Mouse (Mus musculus) monocyte, adult 2 months (primary cell): ENCODE measurements at regions not wholly inside any gene's neighbourhood (a gene's known extent, or its start where the extent isn't known, plus 50 kb on each side); places are given as distances from the start of the nearest gene placed in this dataset.

Experiments used
- DNase-seq, 2 experiments: peaks; one replicate each; pipeline ENCODE4 v3.0.0; 2022; ENCODE audit warnings: low spot score in 2 of 2, low read depth in 1 of 2

GRCm38 (mm10) chr10:126748696-126749466, 152.3 kb downstream of the Atp23 start:
- DNase-seq = no peak

GRCm38 (mm10) chr10:126734661-126735060, 166.5 kb downstream of the Atp23 start:
- DNase-seq = no peak

- DNase-seq = no peak
Observed at GRCm38 (mm10) chr10:126727840-126728239, 173.3 kb downstream of the Atp23 start.

- DNase-seq = no peak
Observed at GRCm38 (mm10) chr10:126717961-126718360, 183.2 kb downstream of the Atp23 start.

- no peak for DNase-seq
Observed at GRCm38 (mm10) chr10:126711758-126712157, 189.4 kb downstream of the Atp23 start.

- no peak for DNase-seq
Observed at GRCm38 (mm10) chr10:126709219-126709917, 191.8 kb downstream of the Atp23 start.

GRCm38 (mm10) chr10:126708730-126709129, 192.4 kb downstream of the Atp23 start:
- DNase-seq = no peak

GRCm38 (mm10) chr10:126708215-126708614, 192.9 kb downstream of the Atp23 start:
- no peak for DNase-seq

GRCm38 (mm10) chr10:126697086-126697485, 204.1 kb downstream of the Atp23 start:
- DNase-seq = no peak

GRCm38 (mm10) chr10:126690914-126691673, 210.1 kb downstream of the Atp23 start:
- no peak for DNase-seq

- DNase-seq = no peak
Observed at GRCm38 (mm10) chr10:126680275-126681184, 220.6 kb downstream of the Atp23 start.

GRCm38 (mm10) chr10:126679224-126680120, 221.7 kb downstream of the Atp23 start:
- no peak for DNase-seq

GRCm38 (mm10) chr10:126673437-126673836, 227.7 kb downstream of the Atp23 start:
- no peak for DNase-seq

- no peak for DNase-seq
Observed at GRCm38 (mm10) chr10:126664408-126665083, 236.6 kb downstream of the Atp23 start.

GRCm38 (mm10) chr10:126663461-126664013, 237.6 kb downstream of the Atp23 start:
- no peak for DNase-seq

GRCm38 (mm10) chr10:126662765-126663164, 238.4 kb downstream of the Atp23 start:
- no peak for DNase-seq

GRCm38 (mm10) chr10:126661095-126661615, 240.0 kb downstream of the Atp23 start:
- no peak for DNase-seq

- no peak for DNase-seq
Observed at GRCm38 (mm10) chr10:126660024-126660423, 241.1 kb downstream of the Atp23 start.

- DNase-seq = no peak
Observed at GRCm38 (mm10) chr10:126652693-126653092, 248.5 kb downstream of the Atp23 start.
